Mouse (Mus musculus): ENCODE measurements around the gene Arrb1. TPM values are rescaled to one million over a fixed set of nuclear protein-coding genes. Genes with fewer than 3 reads are reported as not detected.
"Not testable (repeated sequence)": the region's sequence is repeated elsewhere in the genome, so short reads cannot be mapped to it uniquely, and the experiment has no call there.

The Arrb1 gene
- polyA plus RNA-seq (2015; fragmentation: Nextera tagmentation; extraction: Ambion mirVana), result 92.8 and 95.7 TPM in 2 replicates

- H3K27ac ChIP-seq (ENCODE audit: low read length), result peak within 1 kb of the TSS; percentile 91
- no peaks in the 10 kb centered on the region for H3K9me3 ChIP-seq (replicated peaks; ENCODE audit: control insufficient read depth, low read length)
- H3K4me1 ChIP-seq (ENCODE audit: control insufficient read depth, low read depth, low read length), result peaks cover 80% of the 10 kb centered on the region
- H3K4me2 ChIP-seq (ENCODE audit: low read depth, low read length), result peak within 1 kb of the TSS; percentile 97
- WGBS (ENCODE audit: insufficient replicate concordance), result under 1% methylated on average over 68 of the region's 68 CpGs
- H3K4me3 ChIP-seq (ENCODE audit: low read depth, low read length), result peak within 1 kb of the TSS; percentile 86
- peak within 1 kb of the TSS; percentile 94 for H3K9ac ChIP-seq (ENCODE audit: low read depth, low read length)
- ATAC-seq (ENCODE audit: low read depth), result peak; percentile 81
- no peaks in the 10 kb centered on the region for H3K36me3 ChIP-seq (ENCODE audit: control insufficient read depth, insufficient read depth)
- no peaks in the 10 kb centered on the region for H3K27me3 ChIP-seq (ENCODE audit: control insufficient read depth, insufficient read depth, low read depth, low read length)
Observed at GRCm38 (mm10) chr7:99534901-99535735, at the start of gene Arrb1. TSS of gene Arrb1 (plus strand) at chr7:99535466.

DNA sequence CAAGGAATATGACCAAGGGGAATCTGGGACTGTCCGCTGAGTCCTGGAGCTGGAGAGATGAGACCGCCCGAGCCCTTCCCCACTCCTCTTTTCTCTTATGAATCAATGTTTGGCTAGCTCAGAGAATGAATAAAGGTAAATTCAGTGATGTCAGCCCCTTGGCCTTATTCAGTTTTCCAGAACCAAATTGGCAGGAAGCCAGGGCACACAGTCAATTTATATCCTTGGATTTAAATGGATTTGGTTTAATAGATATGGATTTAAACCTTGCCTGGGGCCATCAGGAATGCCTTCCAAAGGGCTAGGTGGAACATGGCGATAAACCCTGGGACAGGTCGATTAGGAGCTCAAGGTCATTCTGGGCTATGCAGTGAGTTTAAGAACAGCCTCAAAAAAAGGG lies 45.6 kb upstream of the Arrb1 start:
- Histone ChIP-seq H3K27me3 (ENCODE audit: control insufficient read depth, insufficient read depth, low read depth, low read length) (no peaks in the 10 kb centered on the region), H3K4me2 (ENCODE audit: low read depth, low read length) (no peak overlapping the region), H3K9me3 (replicated peaks; ENCODE audit: control insufficient read depth, low read length) (no peaks in the 10 kb centered on the region), H3K27ac (ENCODE audit: low read length) (no peak overlapping the region), H3K9ac (ENCODE audit: low read depth, low read length) (no peak overlapping the region), H3K4me3 (ENCODE audit: low read depth, low read length) (no peak overlapping the region), H3K4me1 (ENCODE audit: control insufficient read depth, low read depth, low read length) (no peaks in the 10 kb centered on the region), H3K36me3 (ENCODE audit: control insufficient read depth, insufficient read depth) (no peaks in the 10 kb centered on the region)
- ATAC-seq (ENCODE audit: low read depth), result no peak
- WGBS (ENCODE audit: insufficient replicate concordance), result 74% methylated on average over 5 of the region's 5 CpGs

DNA sequence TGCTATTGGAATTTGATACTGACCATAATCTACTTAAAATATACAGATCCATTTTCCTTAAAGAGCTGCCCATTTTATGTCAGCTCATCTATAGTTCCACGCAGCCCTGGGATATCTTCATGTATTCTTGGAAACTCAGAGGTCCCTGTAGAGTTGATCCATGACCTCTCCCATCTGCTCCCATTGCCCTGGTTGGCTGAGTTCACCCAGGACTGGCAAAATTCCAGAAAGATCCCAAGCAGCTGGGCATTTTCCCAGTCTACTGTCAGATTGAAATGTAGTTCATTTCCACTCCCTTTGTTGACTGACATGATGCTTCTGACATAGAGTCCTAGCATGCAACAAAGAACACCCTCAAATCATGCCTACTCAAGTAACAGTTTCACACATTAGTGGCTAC lies 36.1 kb upstream of the Arrb1 start:
- Histone ChIP-seq H3K4me3 (ENCODE audit: low read depth, low read length) (no peak overlapping the region), H3K36me3 (ENCODE audit: control insufficient read depth, insufficient read depth) (no peaks in the 10 kb centered on the region), H3K4me2 (ENCODE audit: low read depth, low read length) (no peak overlapping the region), H3K27me3 (ENCODE audit: control insufficient read depth, insufficient read depth, low read depth, low read length) (no peaks in the 10 kb centered on the region), H3K9me3 (replicated peaks; ENCODE audit: control insufficient read depth, low read length) (no peaks in the 10 kb centered on the region), H3K9ac (ENCODE audit: low read depth, low read length) (no peak overlapping the region), H3K4me1 (ENCODE audit: control insufficient read depth, low read depth, low read length) (peaks cover 14% of the 10 kb centered on the region), H3K27ac (ENCODE audit: low read length) (no peak overlapping the region)
- ATAC-seq (ENCODE audit: low read depth), result no peak
- WGBS (ENCODE audit: insufficient replicate concordance), result 58% methylated on average over 1 of the region's 1 CpGs

DNA sequence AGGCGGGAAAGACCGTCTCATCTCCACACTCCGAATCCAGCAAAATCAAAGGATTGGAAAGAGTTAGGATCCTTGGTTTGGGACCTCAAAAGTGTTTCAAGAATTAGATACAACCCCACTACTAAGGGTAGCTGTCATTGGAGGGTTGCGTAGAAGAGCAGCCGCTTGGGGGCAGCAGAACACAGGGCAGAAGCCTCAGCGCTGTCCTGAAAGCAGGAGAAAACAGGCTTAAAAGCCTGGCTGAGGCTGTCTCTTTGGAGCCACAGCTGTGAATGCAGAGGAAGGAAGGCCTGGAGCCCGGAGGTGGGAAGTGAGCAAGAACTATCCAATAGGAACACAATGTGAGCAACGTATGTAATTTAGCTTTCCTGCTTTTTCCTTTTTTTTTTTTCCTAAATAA lies 35.1 kb upstream of the Arrb1 start:
- H3K4me1 ChIP-seq (ENCODE audit: control insufficient read depth, low read depth, low read length), result peaks cover 14% of the 10 kb centered on the region
- peak overlapping the region; percentile 45; the same call in 1 of the 2 replicates for H3K4me2 ChIP-seq (ENCODE audit: low read depth, low read length)
- H3K4me3 ChIP-seq (ENCODE audit: low read depth, low read length), result no peak overlapping the region
- peak overlapping the region; percentile 91 for H3K27ac ChIP-seq (ENCODE audit: low read length)
- no peaks in the 10 kb centered on the region for H3K36me3 ChIP-seq (ENCODE audit: control insufficient read depth, insufficient read depth)
- no peaks in the 10 kb centered on the region for H3K27me3 ChIP-seq (ENCODE audit: control insufficient read depth, insufficient read depth, low read depth, low read length)
- WGBS (ENCODE audit: insufficient replicate concordance), result 2% methylated on average over 8 of the region's 8 CpGs
- ATAC-seq (ENCODE audit: low read depth), result peak; percentile 74
- H3K9ac ChIP-seq (ENCODE audit: low read depth, low read length), result peak overlapping the region; percentile 29; the same call in 1 of the 2 replicates
- H3K9me3 ChIP-seq (replicated peaks; ENCODE audit: control insufficient read depth, low read length), result no peaks in the 10 kb centered on the region

DNA sequence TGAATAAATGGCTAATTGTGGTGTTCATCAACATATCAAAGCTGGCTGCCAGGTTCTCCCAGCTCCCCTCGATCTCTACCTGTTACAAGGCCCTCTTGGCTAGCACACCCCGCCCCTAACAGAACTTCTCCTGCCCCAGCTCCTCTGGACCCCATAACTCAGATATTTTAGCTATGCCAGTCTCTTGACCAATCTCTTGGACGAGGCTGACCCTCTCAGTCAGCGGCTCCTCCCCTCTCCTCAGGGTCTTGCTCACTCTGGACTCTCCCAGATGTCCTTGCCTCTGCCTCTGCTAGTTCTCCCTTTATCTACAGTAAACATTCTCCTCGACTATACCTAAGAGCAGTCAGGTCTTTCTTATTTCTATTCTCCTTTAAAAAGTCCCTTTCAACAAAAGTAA lies 34.6 kb upstream of the Arrb1 start:
- Histone ChIP-seq H3K9me3 (replicated peaks; ENCODE audit: control insufficient read depth, low read length) (no peaks in the 10 kb centered on the region), H3K4me1 (ENCODE audit: control insufficient read depth, low read depth, low read length) (peaks cover 14% of the 10 kb centered on the region), H3K27ac (ENCODE audit: low read length) (peak overlapping the region; percentile 91), H3K36me3 (ENCODE audit: control insufficient read depth, insufficient read depth) (no peaks in the 10 kb centered on the region), H3K4me3 (ENCODE audit: low read depth, low read length) (no peak overlapping the region), H3K4me2 (ENCODE audit: low read depth, low read length) (peak overlapping the region; percentile 45), H3K9ac (ENCODE audit: low read depth, low read length) (peak overlapping the region; percentile 51), H3K27me3 (ENCODE audit: control insufficient read depth, insufficient read depth, low read depth, low read length) (no peaks in the 10 kb centered on the region)
- peak; percentile 92 for ATAC-seq (ENCODE audit: low read depth)
- WGBS (ENCODE audit: insufficient replicate concordance), result 39% methylated on average over 5 of the region's 5 CpGs

- no peak overlapping the region for H3K4me3 ChIP-seq (ENCODE audit: low read depth, low read length)
- no peaks in the 10 kb centered on the region for H3K36me3 ChIP-seq (ENCODE audit: control insufficient read depth, insufficient read depth)
- H3K9ac ChIP-seq (ENCODE audit: low read depth, low read length), result no peak overlapping the region; the same call in 1 of the 2 replicates
- peak; percentile 95 for ATAC-seq (ENCODE audit: low read depth)
- peak overlapping the region; percentile 33 for H3K4me2 ChIP-seq (ENCODE audit: low read depth, low read length)
- H3K27me3 ChIP-seq (ENCODE audit: control insufficient read depth, insufficient read depth, low read depth, low read length), result no peaks in the 10 kb centered on the region
- peaks cover 14% of the 10 kb centered on the region for H3K4me1 ChIP-seq (ENCODE audit: control insufficient read depth, low read depth, low read length)
- WGBS (ENCODE audit: insufficient replicate concordance), result 48% methylated on average over 1 of the region's 1 CpGs
- no peaks in the 10 kb centered on the region for H3K9me3 ChIP-seq (replicated peaks; ENCODE audit: control insufficient read depth, low read length)
- peak overlapping the region; percentile 75 for H3K27ac ChIP-seq (ENCODE audit: low read length)
Observed at GRCm38 (mm10) chr7:99501148-99501547, 34.1 kb upstream of the Arrb1 start.

DNA sequence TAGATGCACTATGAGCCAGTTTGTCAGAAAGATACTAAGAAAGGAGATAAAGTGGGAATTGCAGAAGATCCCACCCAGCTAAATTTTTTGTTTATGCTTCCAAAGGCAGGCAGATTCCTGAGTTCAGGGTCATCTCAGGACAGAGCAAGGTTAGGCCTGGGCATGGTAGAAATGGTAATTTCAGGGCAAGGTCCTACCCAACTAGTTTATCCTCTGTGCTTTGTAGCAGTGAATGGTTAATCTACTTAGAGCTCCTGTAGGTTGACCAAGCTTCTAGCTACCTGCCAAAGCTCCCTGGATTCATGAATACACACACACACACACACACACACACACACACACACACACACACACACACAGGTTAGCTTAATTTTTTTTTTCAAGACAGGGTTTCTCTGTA lies 30.7 kb upstream of the Arrb1 start:
- Histone ChIP-seq H3K27me3 (ENCODE audit: control insufficient read depth, insufficient read depth, low read depth, low read length) (no peaks in the 10 kb centered on the region), H3K4me1 (ENCODE audit: control insufficient read depth, low read depth, low read length) (peaks cover 14% of the 10 kb centered on the region), H3K9ac (ENCODE audit: low read depth, low read length) (no peak overlapping the region), H3K9me3 (replicated peaks; ENCODE audit: control insufficient read depth, low read length) (no peaks in the 10 kb centered on the region), H3K4me3 (ENCODE audit: low read depth, low read length) (no peak overlapping the region), H3K4me2 (ENCODE audit: low read depth, low read length) (no peak overlapping the region), H3K27ac (ENCODE audit: low read length) (no peak overlapping the region), H3K36me3 (ENCODE audit: control insufficient read depth, insufficient read depth) (no peaks in the 10 kb centered on the region)
- ATAC-seq (ENCODE audit: low read depth), result no peak

GRCm38 (mm10) chr7:99508187-99508586 lies 27.1 kb upstream of the Arrb1 start:
- 0 out of 2 replicates have a peak, but pooled peaks have one; percentile 27 for ATAC-seq (ENCODE audit: low read depth)
- WGBS (ENCODE audit: insufficient replicate concordance), result 4% methylated on average over 2 of the region's 2 CpGs
- not testable (repeated sequence) for H3K4me1 ChIP-seq (ENCODE audit: control insufficient read depth, low read depth, low read length); H3K9ac ChIP-seq (ENCODE audit: low read depth, low read length); H3K4me3 ChIP-seq (ENCODE audit: low read depth, low read length); H3K9me3 ChIP-seq (replicated peaks; ENCODE audit: control insufficient read depth, low read length); H3K4me2 ChIP-seq (ENCODE audit: low read depth, low read length); H3K27me3 ChIP-seq (ENCODE audit: control insufficient read depth, insufficient read depth, low read depth, low read length); H3K27ac ChIP-seq (ENCODE audit: low read length); H3K36me3 ChIP-seq (ENCODE audit: control insufficient read depth, insufficient read depth)

DNA sequence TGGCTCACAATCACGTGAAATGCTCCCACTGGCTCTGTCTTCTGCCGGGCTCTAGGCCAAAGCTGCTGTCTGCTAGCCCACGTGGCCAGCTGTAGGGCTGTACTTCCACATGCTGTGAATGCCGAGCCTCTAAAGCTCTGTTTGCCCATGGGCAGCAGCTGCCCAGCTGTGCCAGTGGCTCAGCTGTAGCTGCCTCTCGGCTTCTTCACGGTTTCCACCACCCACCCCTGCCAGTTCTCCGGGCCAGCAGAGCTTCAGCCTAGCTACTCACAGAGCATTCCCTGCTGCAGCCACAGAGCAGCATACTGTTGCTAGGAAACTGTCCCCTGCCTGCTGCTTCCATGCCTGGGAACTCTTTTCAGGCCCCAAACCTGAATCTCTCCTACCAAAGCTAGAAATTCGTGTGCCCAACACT lies 25.2 kb upstream of the Arrb1 start:
- no peak for ATAC-seq (ENCODE audit: low read depth)

More for the DNA sequence above, 25.2 kb upstream of the Arrb1 start:
- Histone ChIP-seq H3K4me3 (ENCODE audit: low read depth, low read length) (no peak overlapping the region), H3K4me2 (ENCODE audit: low read depth, low read length) (no peak overlapping the region), H3K9ac (ENCODE audit: low read depth, low read length) (no peak overlapping the region), H3K9me3 (replicated peaks; ENCODE audit: control insufficient read depth, low read length) (no peaks in the 10 kb centered on the region), H3K36me3 (ENCODE audit: control insufficient read depth, insufficient read depth) (no peaks in the 10 kb centered on the region), H3K4me1 (ENCODE audit: control insufficient read depth, low read depth, low read length) (no peaks in the 10 kb centered on the region; the same call in 1 of the 2 replicates), H3K27ac (ENCODE audit: low read length) (no peak overlapping the region), H3K27me3 (ENCODE audit: control insufficient read depth, insufficient read depth, low read depth, low read length) (no peaks in the 10 kb centered on the region)
- WGBS (ENCODE audit: insufficient replicate concordance), result 34% methylated on average over 8 of the region's 8 CpGs

All from liver, embryonic 16.5 days (tissue).